Mouse (Mus musculus): ENCODE data around the gene Tcf7l1. TPM values are rescaled to one million over a fixed set of nuclear protein-coding genes. Genes with fewer than 3 reads are reported as not detected.

Tcf7l1 gene
- polyA plus RNA-seq, 3 experiments from 2014 or later: 0.24 to 1.2 (median 0.78) TPM

DNA sequence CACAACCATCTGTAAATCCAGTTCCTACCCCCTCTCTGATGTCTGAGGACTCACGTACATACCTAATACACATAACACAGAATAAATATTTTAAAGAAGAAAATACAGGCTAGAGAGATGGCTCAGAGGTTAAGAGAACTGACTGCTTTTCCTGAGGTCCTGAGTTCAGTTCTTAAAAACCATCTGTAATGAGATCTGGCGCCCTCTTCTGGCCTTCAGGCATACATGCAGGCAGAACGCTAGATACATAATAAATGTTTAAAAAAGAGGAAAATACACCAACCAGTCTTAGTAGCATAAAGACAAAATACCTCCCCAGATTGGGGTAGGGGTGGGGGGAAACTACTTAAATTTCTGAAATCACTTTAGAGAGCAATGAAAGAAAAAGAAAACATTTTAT, 131.0 kb downstream of the Tcf7l1 start:
- no peak for ATAC-seq

DNA sequence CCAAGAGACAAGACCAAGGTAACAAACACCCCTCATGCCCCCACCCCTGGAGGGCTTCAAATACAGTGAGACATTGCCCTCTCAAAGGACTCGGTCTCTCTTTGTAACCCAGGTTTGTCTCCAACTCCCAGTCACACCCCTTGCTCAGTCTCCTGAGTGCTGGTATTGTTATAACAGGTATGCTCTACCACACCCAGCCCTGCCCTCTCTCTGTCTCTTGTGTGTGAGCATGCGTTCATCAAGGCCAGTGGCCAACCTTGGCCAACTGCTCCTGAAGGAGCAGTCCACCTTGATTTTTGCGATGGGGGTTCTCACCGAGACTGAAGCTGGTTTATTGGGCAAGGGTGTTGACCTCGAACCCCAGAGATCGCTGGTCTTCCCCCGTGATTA, 133.0 kb downstream of the Tcf7l1 start:
- no peak for ATAC-seq

GRCm38 (mm10) chr6:72655309-72656052, 133.6 kb downstream of the Tcf7l1 start:
- ATAC-seq: no peak

GRCm38 (mm10) chr6:72654355-72654754, 134.7 kb downstream of the Tcf7l1 start:
- no peak for ATAC-seq

- no peak for ATAC-seq
Observed at GRCm38 (mm10) chr6:72653419-72653818, 135.6 kb downstream of the Tcf7l1 start.

GRCm38 (mm10) chr6:72650338-72650851, 138.7 kb downstream of the Tcf7l1 start:
- no peak for ATAC-seq

DNA sequence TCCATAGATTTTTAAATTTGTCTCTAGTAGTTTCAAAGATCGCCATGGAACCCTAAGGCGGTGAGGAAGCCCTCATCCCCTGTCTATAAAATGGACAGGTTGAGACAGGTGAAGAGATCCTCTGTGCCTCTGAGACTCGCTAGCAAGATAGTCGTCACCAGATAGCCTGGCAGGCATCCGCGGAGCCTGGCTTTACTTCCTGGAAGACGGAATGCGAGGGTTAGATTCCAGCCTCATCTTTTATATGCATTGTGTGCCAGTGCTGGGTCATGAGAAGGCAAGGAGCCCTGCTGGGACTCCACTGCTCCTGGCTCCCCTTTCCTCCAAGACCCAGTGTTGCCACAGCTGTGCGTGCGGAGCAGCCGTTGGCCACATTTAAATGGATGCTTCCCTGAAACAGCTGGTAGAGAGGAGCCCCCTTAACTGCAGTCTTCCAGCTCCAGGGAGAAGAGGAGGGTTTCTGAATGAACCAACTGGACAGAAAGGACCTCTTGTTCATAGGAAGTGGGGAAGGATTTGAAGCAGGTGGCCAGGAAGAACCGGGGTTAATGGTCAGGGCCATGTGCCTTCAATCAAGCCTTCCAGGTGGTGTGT, 141.0 kb downstream of the Tcf7l1 start:
- no peak for ATAC-seq

GRCm38 (mm10) chr6:72647383-72647820, 141.7 kb downstream of the Tcf7l1 start:
- ATAC-seq: no peak

- no peak for ATAC-seq
Observed at GRCm38 (mm10) chr6:72645364-72645763, 143.7 kb downstream of the Tcf7l1 start.

DNA sequence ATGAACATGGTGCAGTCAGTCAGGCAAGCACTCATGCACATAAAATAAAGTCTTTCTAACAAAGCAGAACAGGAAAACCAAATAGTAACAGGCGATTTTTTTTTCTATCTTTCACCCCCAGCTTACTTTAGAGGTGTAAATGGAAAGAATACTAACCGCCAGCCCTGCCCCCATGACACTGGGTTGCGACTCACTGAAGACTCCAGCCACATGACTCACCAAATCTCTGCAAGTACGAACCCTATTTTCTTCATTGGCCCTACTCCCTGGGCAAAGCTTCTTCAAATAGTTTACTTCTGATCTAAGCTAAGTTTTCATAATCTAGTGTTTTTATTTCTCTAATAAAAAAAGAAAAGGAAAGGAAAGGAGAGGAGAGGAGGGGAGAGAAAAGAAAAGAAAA, 144.5 kb downstream of the Tcf7l1 start:
- ATAC-seq: no peak

DNA sequence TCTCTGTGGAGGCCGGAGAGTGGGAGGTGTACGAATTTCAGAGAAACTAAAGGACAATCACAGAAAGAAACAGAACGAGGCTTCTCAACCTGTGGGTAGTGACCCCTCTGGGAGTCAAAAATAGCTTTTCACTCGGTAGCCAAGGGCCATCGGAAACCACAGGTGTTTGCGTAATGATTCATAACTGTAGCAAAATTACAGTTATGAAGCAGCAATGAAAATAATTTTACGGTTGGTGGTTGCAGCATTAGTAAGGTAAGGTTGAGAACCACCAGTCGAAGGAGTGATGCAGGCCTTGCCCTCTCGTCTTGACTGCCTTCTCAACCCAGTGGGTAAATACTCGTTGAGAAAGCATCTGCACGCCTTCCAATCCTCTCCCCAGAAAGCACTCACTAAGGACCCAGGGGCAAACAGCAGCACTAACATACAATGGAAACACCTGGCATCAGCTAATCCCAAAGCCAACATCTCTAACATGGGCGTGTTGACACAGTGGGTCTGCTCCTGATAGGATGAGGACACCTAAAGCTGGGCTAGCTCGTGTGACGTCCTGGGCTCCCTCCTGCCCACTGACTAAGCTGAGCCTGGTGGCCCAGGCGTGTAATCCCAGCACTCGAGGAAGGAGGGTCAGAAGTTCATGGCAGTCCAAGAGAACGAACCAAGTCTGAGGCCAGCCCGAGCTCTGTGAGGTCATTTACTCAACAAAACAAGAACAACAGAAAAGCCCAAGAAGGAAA, 147.7 kb downstream of the Tcf7l1 start:
- no peak for ATAC-seq

GRCm38 (mm10) chr6:72636940-72637339, 152.1 kb downstream of the Tcf7l1 start:
- ATAC-seq: no peak

- ATAC-seq: peak; percentile 70
Observed at GRCm38 (mm10) chr6:72635760-72636431, 153.2 kb downstream of the Tcf7l1 start.

DNA sequence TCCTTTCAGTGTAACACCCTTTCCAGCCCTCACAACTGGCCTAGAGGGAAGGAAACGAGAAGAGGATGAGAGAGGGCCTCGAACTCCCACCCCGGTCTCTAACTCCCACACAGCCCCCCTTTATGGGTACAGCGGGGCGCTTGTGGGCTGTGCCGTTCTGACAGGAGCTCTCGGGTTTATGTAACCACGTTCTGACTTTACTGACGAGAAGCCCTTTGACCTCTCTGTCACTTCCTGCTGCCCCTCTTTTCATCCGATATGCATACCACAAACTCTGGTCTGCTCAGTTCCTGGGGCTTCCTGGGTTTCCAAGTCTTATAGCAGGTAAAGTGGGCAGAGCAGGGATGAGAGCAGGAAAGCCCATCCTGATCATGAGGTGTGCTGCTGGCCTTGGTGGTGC, 154.7 kb downstream of the Tcf7l1 start:
- ATAC-seq: no peak

- ATAC-seq: no peak
Observed at GRCm38 (mm10) chr6:72631700-72632099, 157.4 kb downstream of the Tcf7l1 start.

DNA sequence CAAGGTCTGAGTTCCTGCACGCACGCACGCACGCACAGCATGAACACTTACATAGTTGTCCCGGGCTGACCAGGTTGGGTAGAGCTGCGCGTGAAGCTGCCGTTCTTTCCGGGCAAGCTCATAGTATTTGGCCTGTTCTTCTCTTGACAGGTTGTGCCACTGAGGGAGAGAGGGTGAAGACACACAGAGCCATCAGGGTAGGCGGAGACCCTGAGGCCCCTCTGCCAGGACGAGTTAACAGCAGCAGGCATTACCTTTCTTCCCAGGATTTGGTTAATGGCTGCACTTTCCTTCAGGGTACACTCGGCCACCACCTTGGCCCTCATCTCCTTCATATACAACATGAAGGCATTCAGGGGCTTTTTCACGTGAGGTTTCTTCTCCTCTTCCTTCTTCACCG, 158.1 kb downstream of the Tcf7l1 start:
- no peak for ATAC-seq

- no peak for ATAC-seq
Observed at GRCm38 (mm10) chr6:72630370-72630769, 158.7 kb downstream of the Tcf7l1 start.

DNA sequence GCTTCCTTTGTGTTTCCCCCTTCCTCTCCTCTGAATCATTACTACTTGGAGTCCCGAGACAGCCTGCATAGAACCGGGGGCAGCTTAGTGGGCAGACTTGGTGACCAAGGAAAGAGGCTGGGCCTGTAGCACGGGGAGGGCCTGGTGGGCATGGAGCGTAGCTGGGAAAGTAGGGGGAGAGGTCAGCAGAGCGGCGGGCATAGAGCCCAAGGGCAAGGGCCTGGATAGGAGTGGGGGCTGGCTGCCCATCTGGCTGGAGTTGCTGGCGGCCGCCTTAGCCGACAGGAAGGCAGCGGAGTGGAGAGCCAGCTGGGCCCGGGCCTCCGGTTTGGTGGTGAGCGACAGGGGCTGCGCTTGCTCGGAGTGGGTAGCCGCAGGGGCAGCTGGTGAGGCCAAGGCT, 161.8 kb downstream of the Tcf7l1 start:
- ATAC-seq: no peak

DNA sequence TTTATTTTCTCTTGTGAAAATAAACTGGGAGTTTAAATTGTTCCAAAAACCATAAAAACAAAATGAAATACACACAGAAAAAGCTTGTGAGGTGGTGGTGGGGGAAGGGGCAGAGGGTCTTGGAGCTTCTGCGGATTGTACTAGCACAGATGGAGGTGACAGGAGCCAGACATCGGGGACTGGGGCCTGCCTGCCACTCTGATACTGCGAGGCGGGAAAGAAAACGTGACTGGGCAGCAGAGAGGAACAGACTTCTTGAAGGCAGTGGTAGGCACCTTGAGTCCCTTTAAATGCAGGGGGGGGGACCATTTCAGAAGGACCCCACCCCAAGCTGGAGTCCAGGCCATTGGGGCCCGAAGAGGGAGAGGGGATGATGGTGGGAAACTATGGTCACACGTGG, 162.7 kb downstream of the Tcf7l1 start:
- ATAC-seq: no peak

- ATAC-seq: no peak
Observed at GRCm38 (mm10) chr6:72623661-72624402, 165.2 kb downstream of the Tcf7l1 start.

- ATAC-seq: no peak
Observed at GRCm38 (mm10) chr6:72622917-72623316, 166.1 kb downstream of the Tcf7l1 start.

DNA sequence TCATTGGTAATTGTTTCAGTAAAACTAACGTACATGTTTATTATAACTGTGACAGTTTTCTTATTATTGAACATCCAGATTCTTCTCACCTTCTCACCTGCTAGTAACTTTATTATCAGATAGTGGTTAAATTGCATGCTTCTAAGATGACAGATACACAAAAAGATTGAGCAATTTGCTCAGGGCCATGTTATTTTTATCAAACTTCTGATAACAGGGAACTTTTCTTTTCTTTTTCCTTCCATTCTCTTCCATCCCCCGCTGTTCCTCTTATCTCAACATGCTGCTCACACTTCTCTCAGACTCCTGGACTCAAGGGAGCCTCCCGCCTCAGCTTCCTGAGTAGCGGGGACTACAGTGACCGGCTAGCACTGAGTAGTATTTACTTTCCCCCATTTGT, 168.1 kb downstream of the Tcf7l1 start:
- no peak for ATAC-seq

Data from inflammation-experienced regulatory T-cells, adult 6 months (primary cell).